Mouse (Mus musculus) forebrain, embryonic 16.5 days (tissue): ENCODE data around the gene Mmp28. TPM values are rescaled to one million over a fixed set of nuclear protein-coding genes. Genes with fewer than 3 reads are reported as not detected.

ENCODE experiments used
- ATAC-seq: fragments of 200-750 bp; cut with Nextera tagmentation; 2 replicates; pipeline ENCODE4 v1.8.0; 2017; ENCODE audit warnings: mild to moderate bottlenecking, moderate library complexity
- H3K27ac ChIP-seq: fragments of 300-500 bp; sonication (generic); 2 replicates; pipeline ENCODE4 v1.5.1; 2014; ENCODE audit warnings: low read length, control low read depth
- H3K27me3 ChIP-seq: fragments of 300-500 bp; sonication (generic); replicated peaks from 2 replicates; pipeline ENCODE4 v1.6.1; 2014; ENCODE audit warnings: low read length; ENCODE audit not compliant: control insufficient read depth, insufficient read depth
- H3K36me3 ChIP-seq: fragments of 300-500 bp; sonication (generic); 2 replicates; pipeline ENCODE4 v1.6.1; 2014; ENCODE audit not compliant: control insufficient read depth, insufficient read depth
- H3K4me1 ChIP-seq: fragments of 300-500 bp; sonication (generic); replicated peaks from 2 replicates; pipeline ENCODE4 v1.6.1; 2014; ENCODE audit warnings: low read length; ENCODE audit not compliant: control insufficient read depth, insufficient read depth
- H3K4me2 ChIP-seq: fragments of 300-500 bp; sonication (generic); 2 replicates; pipeline ENCODE4 v1.6.1; 2014; ENCODE audit warnings: mild to moderate bottlenecking, low read length, control low read depth
- H3K4me3 ChIP-seq: fragments of 300-500 bp; sonication (generic); replicated peaks from 2 replicates; pipeline ENCODE4 v1.5.1; 2014; ENCODE audit warnings: mild to moderate bottlenecking, low read length, control low read depth
- H3K9ac ChIP-seq: fragments of 300-500 bp; sonication (generic); replicated peaks from 2 replicates; pipeline ENCODE4 v1.6.1; 2014; ENCODE audit warnings: low read depth, low read length, control low read depth
- H3K9me3 ChIP-seq: fragments of 300-500 bp; sonication (generic); 2 replicates; pipeline ENCODE4 v1.6.1; 2016; ENCODE audit warnings: low read length; ENCODE audit not compliant: control insufficient read depth
- WGBS: fragments of 180-500 bp; shearing (Covaris S2); extraction: QIAGEN DNeasy Blood & Tissue Kit; methylation state at CpG from one replicate; pipeline ENCODE4 v1.1.7; 2014; 5-methylcytosine and 5-hydroxymethylcytosine counted together
- polyA plus RNA-seq: library from polyadenylated mRNA; unstranded; fragments of >200 nt; fragmentation: Nextera tagmentation; extraction: Ambion mirVana; gene quantifications from 2 replicates; pipeline ENCODE4 v1.2.1, GENCODE M21; 2015

Mmp28 gene
- polyA plus RNA-seq, 1 experiment from 2014 or later, result 1.8 TPM

DNA sequence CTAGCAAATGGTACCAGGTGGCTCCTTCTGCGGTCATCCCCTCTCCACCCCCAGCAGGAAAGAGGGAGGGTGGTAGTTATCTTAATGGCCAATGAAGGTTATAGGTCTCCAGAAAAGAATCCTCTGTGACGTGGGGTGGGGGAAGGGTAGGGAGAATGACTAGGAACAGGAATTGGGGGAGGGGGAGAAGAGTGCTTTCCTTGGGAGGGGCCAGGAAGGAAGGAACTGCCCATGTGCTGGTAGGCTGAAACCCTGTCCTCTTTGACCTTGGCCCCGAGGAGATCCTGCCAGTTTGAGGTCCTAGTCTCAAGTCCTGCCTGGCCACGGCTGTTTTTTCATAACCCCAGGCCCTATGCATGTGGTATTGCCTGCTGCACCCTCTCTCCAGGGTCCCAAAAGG, 13.6 kb downstream of the Mmp28 start:
- H3K27ac ChIP-seq, result no peak overlapping the region
- H3K27me3 ChIP-seq, result peaks cover 13% of the 10 kb centered on the region
- H3K9ac ChIP-seq, result no peak overlapping the region
- H3K4me1 ChIP-seq, result peaks cover 13% of the 10 kb centered on the region
- no peaks in the 10 kb centered on the region for H3K9me3 ChIP-seq
- no peak for ATAC-seq
- no peak overlapping the region for H3K4me2 ChIP-seq
- WGBS, result 71% methylated on average over 4 of the region's 4 CpGs
- no peaks in the 10 kb centered on the region for H3K36me3 ChIP-seq
- H3K4me3 ChIP-seq, result no peak overlapping the region

DNA sequence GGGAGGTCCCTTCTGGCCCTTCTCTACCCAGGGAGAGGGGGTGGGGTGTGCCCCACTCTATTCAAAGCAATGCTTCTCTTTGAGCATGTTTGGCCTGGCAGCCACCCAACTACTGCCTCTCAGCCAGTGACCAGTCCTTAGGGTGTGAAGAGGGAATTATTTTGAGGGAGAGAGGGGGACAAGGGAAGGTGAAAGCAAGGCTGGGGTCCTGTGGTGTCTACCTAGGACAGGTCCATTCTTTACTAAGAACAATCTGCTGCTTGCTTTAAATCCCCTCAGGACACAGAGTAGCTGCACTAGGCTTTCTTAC, 14.0 kb downstream of the Mmp28 start:
- peaks cover 13% of the 10 kb centered on the region for H3K4me1 ChIP-seq
- ATAC-seq, result peak; percentile 15; the same call in 1 of the 2 replicates
- H3K27me3 ChIP-seq, result peaks cover 17% of the 10 kb centered on the region
- H3K27ac ChIP-seq, result no peak overlapping the region
- no peak overlapping the region for H3K9ac ChIP-seq
- H3K4me3 ChIP-seq, result no peak overlapping the region
- H3K9me3 ChIP-seq, result no peaks in the 10 kb centered on the region
- no peak overlapping the region for H3K4me2 ChIP-seq
- H3K36me3 ChIP-seq, result no peaks in the 10 kb centered on the region

DNA sequence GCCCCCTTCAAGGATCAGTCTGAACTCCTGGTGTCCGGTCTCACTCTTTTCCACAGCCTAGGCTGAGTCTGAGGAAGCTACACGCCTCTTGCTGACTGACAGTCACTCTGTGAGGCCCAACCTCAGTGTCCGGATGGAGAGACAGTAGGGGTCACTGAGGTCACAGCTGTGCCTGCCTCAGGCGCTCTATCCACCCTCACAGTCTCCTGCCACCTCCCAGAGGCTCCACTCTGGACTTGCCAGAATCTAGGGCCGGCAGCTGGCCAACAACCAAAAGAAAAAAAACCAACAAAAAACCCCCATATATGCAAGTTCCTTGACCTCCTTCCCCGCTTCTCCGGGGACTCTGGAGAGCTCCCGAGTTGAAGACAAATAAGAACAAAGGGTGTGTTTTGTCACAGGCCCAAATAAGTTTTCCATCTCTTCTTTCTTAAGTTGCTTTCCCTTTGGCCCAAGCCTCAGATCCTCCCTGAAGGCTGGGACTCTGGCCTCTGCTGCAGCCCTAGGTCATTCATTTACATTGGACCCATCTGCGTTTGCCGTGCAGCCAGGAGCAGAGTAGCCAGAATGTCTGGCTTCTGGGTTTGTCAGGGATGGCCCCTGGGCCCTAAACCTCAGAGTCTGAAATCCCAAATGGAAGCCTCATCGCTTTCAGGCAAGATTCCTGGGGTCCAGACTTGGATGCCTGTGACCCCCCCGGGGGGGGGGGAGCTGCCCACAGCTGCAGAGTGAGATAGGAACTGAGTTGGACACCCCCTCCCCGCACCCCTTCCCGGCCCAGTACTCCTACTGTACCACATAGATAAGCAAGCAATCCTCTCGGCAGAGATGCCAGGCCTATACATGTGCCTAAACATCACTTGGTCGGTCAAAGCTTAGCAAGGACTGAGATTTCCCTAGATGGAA, 14.6 kb downstream of the Mmp28 start:
- Histone ChIP-seq H3K4me3 (no peak overlapping the region), H3K36me3 (no peaks in the 10 kb centered on the region), H3K9ac (no peak overlapping the region), H3K27ac (no peak overlapping the region), H3K4me2 (no peak overlapping the region), H3K4me1 (peaks cover 13% of the 10 kb centered on the region), H3K27me3 (peaks cover 23% of the 10 kb centered on the region), H3K9me3 (no peaks in the 10 kb centered on the region)
- 52% methylated on average over 16 of the region's 16 CpGs for WGBS
- no peak for ATAC-seq

DNA sequence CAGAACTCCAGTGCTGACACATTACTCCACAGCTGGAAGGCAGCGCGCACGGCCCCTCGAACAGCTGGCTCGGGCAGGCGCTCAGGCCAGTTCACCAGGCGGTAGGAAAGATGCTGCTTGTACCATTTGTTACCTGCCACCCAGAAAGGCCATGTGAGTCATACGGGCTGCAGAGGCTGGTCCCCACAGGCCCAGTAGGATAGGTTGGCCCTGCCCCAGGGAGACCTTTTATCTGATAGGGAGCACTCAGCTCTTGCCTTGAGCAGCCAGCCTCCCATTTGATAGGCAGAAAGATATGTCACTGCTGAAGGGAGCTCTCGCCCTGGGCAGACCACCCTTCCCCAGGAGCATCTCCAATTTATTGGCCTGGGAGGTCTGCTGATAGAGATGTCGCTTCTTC, 15.3 kb downstream of the Mmp28 start:
- Histone ChIP-seq H3K4me2 (no peak overlapping the region), H3K27ac (no peak overlapping the region), H3K4me3 (no peak overlapping the region), H3K9me3 (no peaks in the 10 kb centered on the region), H3K27me3 (peaks cover 23% of the 10 kb centered on the region), H3K4me1 (peaks cover 16% of the 10 kb centered on the region), H3K9ac (no peak overlapping the region), H3K36me3 (no peaks in the 10 kb centered on the region)
- ATAC-seq, result no peak
- 78% methylated on average over 10 of the region's 10 CpGs for WGBS

DNA sequence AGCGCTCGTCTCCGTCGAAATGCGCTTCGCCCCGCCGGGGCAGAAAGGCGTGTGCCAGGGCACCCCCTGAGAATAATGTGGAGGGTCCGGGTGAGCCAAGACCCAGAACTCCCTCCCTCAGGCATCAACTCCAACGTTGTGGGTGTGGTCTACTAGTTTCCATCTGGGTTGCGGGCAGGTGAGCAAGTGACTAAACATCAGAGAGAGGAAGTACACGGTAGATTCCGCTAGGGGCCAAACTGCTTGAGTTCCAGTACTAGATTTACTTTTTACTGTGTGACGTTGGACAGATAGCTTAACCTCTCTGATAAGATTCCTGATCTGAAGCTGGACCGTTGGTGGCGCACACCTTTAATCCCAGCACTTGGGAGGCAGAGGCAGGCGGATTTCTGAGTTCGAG, 17.9 kb downstream of the Mmp28 start:
- peaks cover 18% of the 10 kb centered on the region for H3K4me1 ChIP-seq
- 31% methylated on average over 19 of the region's 19 CpGs for WGBS
- H3K27me3 ChIP-seq, result peaks cover 38% of the 10 kb centered on the region
- peak overlapping the region; percentile 20 for H3K4me2 ChIP-seq
- H3K36me3 ChIP-seq, result no peaks in the 10 kb centered on the region
- no peak overlapping the region; the same call in 1 of the 2 replicates for H3K4me3 ChIP-seq
- H3K9ac ChIP-seq, result 0 out of 2 replicates have a peak overlapping the region, but pooled peaks have one; percentile 10
- no peak overlapping the region for H3K27ac ChIP-seq
- no peak for ATAC-seq
- H3K9me3 ChIP-seq, result no peaks in the 10 kb centered on the region

DNA sequence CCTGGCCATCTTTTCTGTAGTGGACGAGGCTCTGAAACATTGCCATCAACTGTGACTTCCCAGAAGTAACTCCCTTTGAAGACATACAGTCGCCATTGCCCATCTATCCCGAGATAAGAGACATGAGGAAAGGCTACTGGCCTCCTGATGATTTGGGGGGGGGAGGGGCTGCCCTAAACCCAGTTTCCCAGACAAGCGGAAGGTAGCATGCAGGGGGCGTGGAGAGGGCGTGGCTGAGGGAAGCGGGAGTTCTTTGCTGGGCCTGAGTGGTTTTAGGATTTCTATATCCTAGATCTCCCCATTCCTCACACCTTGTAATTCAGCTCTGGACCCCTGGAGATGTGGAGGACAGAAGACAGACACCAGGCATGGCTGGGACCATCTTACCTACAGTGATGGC, 19.0 kb downstream of the Mmp28 start:
- no peaks in the 10 kb centered on the region for H3K9me3 ChIP-seq
- no peak overlapping the region for H3K27ac ChIP-seq
- H3K9ac ChIP-seq, result no peak overlapping the region
- WGBS, result 12% methylated on average over 7 of the region's 7 CpGs
- no peak overlapping the region for H3K4me3 ChIP-seq
- ATAC-seq, result no peak
- H3K4me2 ChIP-seq, result no peak overlapping the region
- peaks cover 38% of the 10 kb centered on the region for H3K27me3 ChIP-seq
- H3K4me1 ChIP-seq, result peaks cover 18% of the 10 kb centered on the region
- no peaks in the 10 kb centered on the region for H3K36me3 ChIP-seq

DNA sequence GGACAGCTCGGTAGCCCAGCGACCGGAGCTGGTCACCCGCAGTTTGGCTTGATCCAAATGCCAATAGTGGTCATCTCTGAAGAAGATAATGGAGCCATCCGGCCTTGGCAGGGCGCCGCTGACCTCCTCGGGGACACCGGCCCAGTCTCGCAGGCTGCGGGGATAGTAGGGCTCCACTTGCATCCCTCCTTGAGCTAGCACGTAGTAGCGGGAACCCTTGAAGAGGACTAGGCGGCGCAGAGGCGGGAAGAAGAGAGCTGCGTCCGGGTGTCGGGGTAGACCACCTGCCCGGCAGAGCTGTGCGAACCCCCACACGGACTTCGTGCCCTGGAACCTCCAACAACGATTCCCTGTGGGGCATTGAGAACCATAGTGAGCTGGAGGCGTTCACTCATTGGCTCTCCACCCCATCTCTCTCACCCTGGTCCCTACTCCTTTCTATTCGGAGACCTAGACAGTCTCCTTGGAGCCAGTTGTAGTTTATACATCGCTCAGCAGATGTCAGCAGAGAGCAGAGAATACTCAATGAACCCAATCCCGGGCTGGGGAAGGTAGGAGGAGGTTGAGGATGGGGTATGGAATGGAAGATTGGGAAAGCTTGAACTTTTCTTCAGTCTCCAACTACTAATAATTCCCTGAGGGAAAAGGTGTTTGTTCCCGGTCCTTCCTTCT, 20.1 kb downstream of the Mmp28 start:
- H3K36me3 ChIP-seq, result no peaks in the 10 kb centered on the region

DNA sequence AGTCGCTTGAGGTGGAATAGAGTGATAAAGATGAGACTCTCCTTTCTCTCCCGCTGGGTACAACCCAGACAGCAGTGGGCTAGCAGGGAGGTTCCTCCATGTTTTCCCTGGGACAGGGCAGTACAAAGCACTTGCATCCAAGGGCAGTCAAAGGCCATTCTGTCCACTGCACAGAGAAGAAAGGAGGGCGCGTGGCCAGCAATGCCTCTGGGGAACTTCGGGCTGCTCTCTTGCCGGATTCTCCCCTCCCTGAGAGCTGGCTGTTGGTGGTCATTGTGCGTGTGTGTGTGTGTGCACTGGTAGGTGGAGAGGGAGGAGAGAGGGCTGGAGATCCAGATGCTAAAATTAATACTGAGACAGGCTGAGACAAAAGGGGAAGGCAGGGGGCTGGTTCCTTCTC, 21.6 kb downstream of the Mmp28 start:
- H3K4me3 ChIP-seq, result no peak overlapping the region
- ATAC-seq, result no peak
- WGBS, result 31% methylated on average over 7 of the region's 7 CpGs
- no peaks in the 10 kb centered on the region for H3K36me3 ChIP-seq
- H3K4me1 ChIP-seq, result peaks cover 11% of the 10 kb centered on the region
- no peak overlapping the region for H3K4me2 ChIP-seq
- no peaks in the 10 kb centered on the region for H3K9me3 ChIP-seq
- H3K27ac ChIP-seq, result no peak overlapping the region
- no peak overlapping the region for H3K9ac ChIP-seq
- peaks cover 38% of the 10 kb centered on the region for H3K27me3 ChIP-seq

More for the DNA sequence above, 20.1 kb downstream of the Mmp28 start:
- 0 out of 2 replicates have a peak, but pooled peaks have one; percentile 16 for ATAC-seq
- H3K9ac ChIP-seq, result no peak overlapping the region
- peak overlapping the region; percentile 6; the same call in 1 of the 2 replicates for H3K4me3 ChIP-seq
- peaks cover 38% of the 10 kb centered on the region for H3K27me3 ChIP-seq
- H3K9me3 ChIP-seq, result no peaks in the 10 kb centered on the region
- WGBS, result 12% methylated on average over 28 of the region's 29 CpGs
- H3K4me1 ChIP-seq, result peaks cover 11% of the 10 kb centered on the region
- H3K27ac ChIP-seq, result no peak overlapping the region
- H3K4me2 ChIP-seq, result peak overlapping the region; percentile 30
